Mouse (Mus musculus): ENCODE measurements around the gene Sik2. TPM values are rescaled to one million over a fixed set of nuclear protein-coding genes. Genes with fewer than 3 reads are reported as not detected.

The Sik2 gene
- 11.4 and 17.9 TPM in 2 replicates for polyA plus RNA-seq (2014; fragmentation: Nextera tagmentation; extraction: Ambion mirVana)

GRCm38 (mm10) chr9:51008841-51009655 lies at the start of gene Sik2:
Gene Sik2 (minus strand): TSS chr9:51009073.
- Histone ChIP-seq H3K27ac (ENCODE audit: low read depth, low read length) (peak within 1 kb of the TSS; percentile 77), H3K9me3 (ENCODE audit: control insufficient read depth, low read length) (no peaks in the 10 kb centered on the region), H3K36me3 (ENCODE audit: control insufficient read depth, insufficient read depth, low read length) (no peaks in the 10 kb centered on the region), H3K4me1 (ENCODE audit: control insufficient read depth, insufficient read depth, low read length) (peaks cover 9% of the 10 kb centered on the region), H3K4me2 (replicated peaks; ENCODE audit: low read depth, low read length) (peak within 1 kb of the TSS; percentile 83), H3K27me3 (ENCODE audit: control insufficient read depth, insufficient read depth, low read length) (0 out of 2 replicates have a peak, but pooled peaks cover 4% of the 10 kb centered on the region), H3K9ac (ENCODE audit: low read depth, low read length) (peak within 1 kb of the TSS; percentile 87), H3K4me3 (ENCODE audit: low read length) (peak within 1 kb of the TSS; percentile 89)
- WGBS, result under 1% methylated on average over 45 of the region's 85 CpGs
- ATAC-seq (ENCODE audit: low FRiP score, low TSS enrichment), result peak; percentile 98

GRCm38 (mm10) chr9:51056360-51057324 lies 47.8 kb upstream of the Sik2 start:
- Histone ChIP-seq H3K9me3 (ENCODE audit: control insufficient read depth, low read length) (no peaks in the 10 kb centered on the region), H3K4me1 (ENCODE audit: control insufficient read depth, insufficient read depth, low read length) (no peaks in the 10 kb centered on the region), H3K9ac (ENCODE audit: low read depth, low read length) (no peak overlapping the region), H3K27ac (ENCODE audit: low read depth, low read length) (no peak overlapping the region), H3K36me3 (ENCODE audit: control insufficient read depth, insufficient read depth, low read length) (no peaks in the 10 kb centered on the region), H3K4me3 (ENCODE audit: low read length) (no peak overlapping the region), H3K27me3 (ENCODE audit: control insufficient read depth, insufficient read depth, low read length) (no peaks in the 10 kb centered on the region), H3K4me2 (replicated peaks; ENCODE audit: low read depth, low read length) (no peak overlapping the region)
- no peak for ATAC-seq (ENCODE audit: low FRiP score, low TSS enrichment)
- 64% methylated on average over 3 of the region's 3 CpGs for WGBS

- H3K27ac ChIP-seq (ENCODE audit: low read depth, low read length), result no peak overlapping the region
- no peaks in the 10 kb centered on the region for H3K4me1 ChIP-seq (ENCODE audit: control insufficient read depth, insufficient read depth, low read length)
- no peak overlapping the region for H3K9ac ChIP-seq (ENCODE audit: low read depth, low read length)
- no peaks in the 10 kb centered on the region for H3K27me3 ChIP-seq (ENCODE audit: control insufficient read depth, insufficient read depth, low read length)
- no peak for ATAC-seq (ENCODE audit: low FRiP score, low TSS enrichment)
- no peaks in the 10 kb centered on the region for H3K36me3 ChIP-seq (ENCODE audit: control insufficient read depth, insufficient read depth, low read length)
- 80% methylated on average over 3 of the region's 3 CpGs for WGBS
- H3K9me3 ChIP-seq (ENCODE audit: control insufficient read depth, low read length), result no peaks in the 10 kb centered on the region
- no peak overlapping the region for H3K4me3 ChIP-seq (ENCODE audit: low read length)
- no peak overlapping the region for H3K4me2 ChIP-seq (replicated peaks; ENCODE audit: low read depth, low read length)
Observed at GRCm38 (mm10) chr9:51052180-51052579, 43.3 kb upstream of the Sik2 start.

- Histone ChIP-seq H3K27me3 (ENCODE audit: control insufficient read depth, insufficient read depth, low read length) (no peaks in the 10 kb centered on the region), H3K4me3 (ENCODE audit: low read length) (no peak overlapping the region), H3K4me1 (ENCODE audit: control insufficient read depth, insufficient read depth, low read length) (no peaks in the 10 kb centered on the region), H3K27ac (ENCODE audit: low read depth, low read length) (no peak overlapping the region), H3K36me3 (ENCODE audit: control insufficient read depth, insufficient read depth, low read length) (no peaks in the 10 kb centered on the region), H3K9me3 (ENCODE audit: control insufficient read depth, low read length) (no peaks in the 10 kb centered on the region), H3K4me2 (replicated peaks; ENCODE audit: low read depth, low read length) (no peak overlapping the region), H3K9ac (ENCODE audit: low read depth, low read length) (no peak overlapping the region)
- 82% methylated on average over 6 of the region's 6 CpGs for WGBS
- ATAC-seq (ENCODE audit: low FRiP score, low TSS enrichment), result no peak
Observed at GRCm38 (mm10) chr9:51042136-51042535, 33.3 kb upstream of the Sik2 start.

GRCm38 (mm10) chr9:51041491-51041980 lies 32.7 kb upstream of the Sik2 start:
- no peaks in the 10 kb centered on the region for H3K4me1 ChIP-seq (ENCODE audit: control insufficient read depth, insufficient read depth, low read length)
- no peak overlapping the region for H3K4me3 ChIP-seq (ENCODE audit: low read length)
- no peak overlapping the region for H3K4me2 ChIP-seq (replicated peaks; ENCODE audit: low read depth, low read length)
- no peaks in the 10 kb centered on the region for H3K9me3 ChIP-seq (ENCODE audit: control insufficient read depth, low read length)
- no peak overlapping the region for H3K27ac ChIP-seq (ENCODE audit: low read depth, low read length)
- H3K9ac ChIP-seq (ENCODE audit: low read depth, low read length), result no peak overlapping the region
- no peak for ATAC-seq (ENCODE audit: low FRiP score, low TSS enrichment)
- H3K36me3 ChIP-seq (ENCODE audit: control insufficient read depth, insufficient read depth, low read length), result no peaks in the 10 kb centered on the region
- no peaks in the 10 kb centered on the region for H3K27me3 ChIP-seq (ENCODE audit: control insufficient read depth, insufficient read depth, low read length)
- WGBS, result 93% methylated on average over 7 of the region's 7 CpGs

GRCm38 (mm10) chr9:51032785-51033529 lies 24.1 kb upstream of the Sik2 start:
- Histone ChIP-seq H3K9ac (ENCODE audit: low read depth, low read length) (no peak overlapping the region), H3K27ac (ENCODE audit: low read depth, low read length) (no peak overlapping the region), H3K4me3 (ENCODE audit: low read length) (no peak overlapping the region), H3K36me3 (ENCODE audit: control insufficient read depth, insufficient read depth, low read length) (no peaks in the 10 kb centered on the region), H3K27me3 (ENCODE audit: control insufficient read depth, insufficient read depth, low read length) (no peaks in the 10 kb centered on the region), H3K4me2 (replicated peaks; ENCODE audit: low read depth, low read length) (no peak overlapping the region), H3K4me1 (ENCODE audit: control insufficient read depth, insufficient read depth, low read length) (no peaks in the 10 kb centered on the region), H3K9me3 (ENCODE audit: control insufficient read depth, low read length) (no peaks in the 10 kb centered on the region)
- ATAC-seq (ENCODE audit: low FRiP score, low TSS enrichment), result no peak
- 85% methylated on average over 3 of the region's 3 CpGs for WGBS

- Histone ChIP-seq H3K36me3 (ENCODE audit: control insufficient read depth, insufficient read depth, low read length) (no peaks in the 10 kb centered on the region), H3K9ac (ENCODE audit: low read depth, low read length) (no peak overlapping the region), H3K9me3 (ENCODE audit: control insufficient read depth, low read length) (no peaks in the 10 kb centered on the region), H3K4me2 (replicated peaks; ENCODE audit: low read depth, low read length) (no peak overlapping the region), H3K4me1 (ENCODE audit: control insufficient read depth, insufficient read depth, low read length) (no peaks in the 10 kb centered on the region), H3K4me3 (ENCODE audit: low read length) (no peak overlapping the region), H3K27ac (ENCODE audit: low read depth, low read length) (no peak overlapping the region), H3K27me3 (ENCODE audit: control insufficient read depth, insufficient read depth, low read length) (no peaks in the 10 kb centered on the region)
- ATAC-seq (ENCODE audit: low FRiP score, low TSS enrichment), result no peak
- 57% methylated on average over 8 of the region's 8 CpGs for WGBS
Observed at GRCm38 (mm10) chr9:51032291-51032690, 23.4 kb upstream of the Sik2 start.

GRCm38 (mm10) chr9:51031603-51032002 lies 22.7 kb upstream of the Sik2 start:
- ATAC-seq (ENCODE audit: low FRiP score, low TSS enrichment), result no peak
- no peaks in the 10 kb centered on the region for H3K9me3 ChIP-seq (ENCODE audit: control insufficient read depth, low read length)
- H3K4me3 ChIP-seq (ENCODE audit: low read length), result no peak overlapping the region
- H3K27ac ChIP-seq (ENCODE audit: low read depth, low read length), result no peak overlapping the region
- no peak overlapping the region for H3K9ac ChIP-seq (ENCODE audit: low read depth, low read length)
- no peak overlapping the region for H3K4me2 ChIP-seq (replicated peaks; ENCODE audit: low read depth, low read length)
- H3K27me3 ChIP-seq (ENCODE audit: control insufficient read depth, insufficient read depth, low read length), result no peaks in the 10 kb centered on the region
- no peaks in the 10 kb centered on the region for H3K4me1 ChIP-seq (ENCODE audit: control insufficient read depth, insufficient read depth, low read length)
- 67% methylated on average over 6 of the region's 6 CpGs for WGBS
- H3K36me3 ChIP-seq (ENCODE audit: control insufficient read depth, insufficient read depth, low read length), result no peaks in the 10 kb centered on the region
